Mouse (Mus musculus): ENCODE results near the gene Ehd1. TPM values are rescaled to one million over a fixed set of nuclear protein-coding genes. Genes with fewer than 3 reads are reported as not detected.
"Not testable (repeated sequence)": the region's sequence is repeated elsewhere in the genome, so short reads cannot be mapped to it uniquely, and the experiment has no call there.

Ehd1 gene
- total RNA-seq, 2 experiments from 2014 or later: 80.2 to 82.3 TPM

DNA sequence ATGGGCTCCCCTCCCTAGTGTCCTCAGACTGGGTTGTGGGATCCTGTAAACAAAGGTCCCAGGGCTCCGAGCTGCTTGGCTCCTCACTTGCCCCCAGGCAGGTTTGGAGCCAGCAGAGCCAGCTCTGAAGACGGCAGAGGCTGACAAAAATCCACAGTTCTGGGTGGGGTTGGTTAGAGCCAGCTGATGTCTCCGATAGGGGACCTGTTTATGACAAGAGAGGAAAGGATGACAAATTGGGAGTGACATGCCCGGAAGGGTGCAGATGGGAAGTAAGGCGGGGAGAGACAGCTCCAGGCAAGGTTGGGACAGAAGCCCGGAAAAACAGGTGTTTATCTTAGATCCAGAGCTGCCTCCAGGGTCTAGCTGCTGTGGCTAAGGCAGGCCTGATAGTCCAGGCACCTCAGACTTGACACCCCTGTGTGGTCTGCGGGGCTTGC, 23.9 kb downstream of the Ehd1 start:
- Histone ChIP-seq H3K27ac (peak overlapping the region; percentile 83), H3K4me3 (no peak overlapping the region)
- DNase-seq (ENCODE audit: low spot score in 2 of 2): no peak
- TF ChIP-seq CTCF (conservative IDR thresholded peaks at IDR 0.05): no peak

DNA sequence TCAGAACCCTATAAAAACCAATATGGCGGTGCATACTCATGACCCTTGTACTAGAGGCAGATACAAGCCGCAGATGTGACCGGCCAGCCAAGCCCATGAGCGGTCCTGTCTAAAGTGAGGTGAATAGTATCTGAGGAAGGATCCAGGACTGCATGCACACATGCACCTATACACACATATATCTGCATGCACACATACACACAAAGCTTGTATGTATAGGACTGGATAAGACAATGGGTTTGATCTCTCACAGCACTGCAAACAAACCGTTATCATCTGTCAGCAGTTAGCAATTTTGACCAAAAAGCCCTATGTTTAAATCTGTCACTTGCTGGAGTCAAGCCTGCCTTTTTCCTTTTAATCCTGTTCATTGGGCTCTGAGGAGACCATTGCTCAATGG, 25.6 kb downstream of the Ehd1 start:
- Histone ChIP-seq H3K27ac (peak overlapping the region; percentile 86), H3K4me3 (no peak overlapping the region)
- DNase-seq (ENCODE audit: low spot score in 2 of 2): no peak
- no peak for TF ChIP-seq CTCF (conservative IDR thresholded peaks at IDR 0.05)

DNA sequence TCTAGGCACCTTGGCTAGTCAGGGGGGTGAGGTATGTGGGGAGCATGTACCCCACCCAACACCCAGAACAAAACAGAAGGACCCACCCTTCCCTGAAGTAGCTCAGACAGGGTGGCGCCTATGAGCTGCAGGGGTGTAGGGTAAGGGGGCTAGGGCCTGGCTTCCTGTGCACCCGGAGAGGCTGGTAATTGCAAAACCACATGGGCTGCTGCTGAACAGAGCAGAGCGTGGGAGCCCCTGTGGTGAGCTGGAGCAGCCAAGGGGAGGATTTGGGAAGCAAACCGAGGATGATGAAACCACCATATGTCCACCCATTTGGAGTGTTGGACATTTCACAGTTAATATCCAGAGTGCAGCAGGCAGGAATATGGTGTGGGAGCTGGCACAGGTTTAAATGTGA, 26.0 kb downstream of the Ehd1 start:
- H3K27ac ChIP-seq: peak overlapping the region; percentile 86
- H3K4me3 ChIP-seq: no peak overlapping the region
- DNase-seq (ENCODE audit: low spot score in 2 of 2): peak; percentile 67 to 75
- TF ChIP-seq CTCF (conservative IDR thresholded peaks at IDR 0.05): no peak

DNA sequence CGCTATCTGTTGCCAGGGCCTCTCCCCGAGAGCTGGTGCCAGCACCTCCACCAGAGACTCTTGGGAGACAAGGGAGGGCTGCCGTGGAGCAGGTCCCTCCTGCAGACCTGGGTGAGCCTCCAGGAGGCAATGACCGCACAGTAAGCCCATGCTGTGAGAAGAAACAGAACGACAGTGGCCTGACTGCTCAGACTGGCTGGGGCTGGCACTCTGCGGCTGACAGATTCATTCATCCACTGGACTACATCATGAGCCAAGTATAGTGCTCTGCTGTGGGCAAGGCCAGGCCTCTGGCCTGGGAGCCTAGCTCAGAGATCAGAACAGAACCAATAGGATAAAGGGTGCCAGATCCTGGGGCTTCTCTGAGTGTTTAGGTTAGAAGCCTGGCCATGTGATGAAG, 27.3 kb downstream of the Ehd1 start:
- peak overlapping the region; percentile 86 for H3K27ac ChIP-seq
- no peak for TF ChIP-seq CTCF (conservative IDR thresholded peaks at IDR 0.05)
- H3K4me3 ChIP-seq: no peak overlapping the region
- no peak for DNase-seq (ENCODE audit: low spot score in 2 of 2)

DNA sequence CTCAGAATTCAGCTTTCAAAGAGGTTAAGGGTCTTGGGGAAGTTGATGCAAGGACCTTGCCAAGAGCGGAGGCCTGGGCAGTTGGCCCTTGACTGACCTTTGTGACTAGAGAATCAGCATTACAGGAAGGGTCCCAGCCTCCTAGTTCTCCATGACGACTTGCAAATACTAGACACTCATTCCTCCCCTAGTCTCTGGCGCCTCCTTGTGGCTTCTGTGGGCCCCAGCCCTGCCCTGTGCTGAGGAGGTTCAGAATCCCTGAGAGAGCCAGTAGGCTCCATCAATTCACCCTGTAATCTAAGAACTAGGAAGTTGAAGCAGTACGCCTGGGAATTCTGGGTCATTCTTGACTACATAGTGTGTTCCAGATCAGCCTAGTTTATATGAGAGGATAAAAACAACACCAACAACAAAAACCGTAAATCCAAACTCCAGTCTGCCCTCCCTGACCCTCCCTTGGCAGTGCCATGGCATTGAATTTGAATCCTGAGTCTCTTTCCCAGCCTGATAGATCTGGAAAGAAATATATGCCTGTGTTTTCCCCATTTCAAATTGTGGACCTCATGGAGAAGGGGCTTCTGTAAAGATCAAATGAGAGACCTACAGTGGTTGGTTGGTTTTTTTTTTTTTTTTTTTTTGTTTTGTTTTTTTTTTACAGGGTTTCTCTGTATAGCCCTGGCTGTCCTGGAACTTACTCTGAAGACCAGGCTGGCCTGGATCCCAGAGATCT, 28.4 kb downstream of the Ehd1 start:
- Histone ChIP-seq H3K27ac (peak overlapping the region; percentile 86), H3K4me3 (no peak overlapping the region)
- peak; percentile 99 for TF ChIP-seq CTCF (conservative IDR thresholded peaks at IDR 0.05)
- peak; percentile 86 to 93 for DNase-seq (ENCODE audit: low spot score in 2 of 2)

DNA sequence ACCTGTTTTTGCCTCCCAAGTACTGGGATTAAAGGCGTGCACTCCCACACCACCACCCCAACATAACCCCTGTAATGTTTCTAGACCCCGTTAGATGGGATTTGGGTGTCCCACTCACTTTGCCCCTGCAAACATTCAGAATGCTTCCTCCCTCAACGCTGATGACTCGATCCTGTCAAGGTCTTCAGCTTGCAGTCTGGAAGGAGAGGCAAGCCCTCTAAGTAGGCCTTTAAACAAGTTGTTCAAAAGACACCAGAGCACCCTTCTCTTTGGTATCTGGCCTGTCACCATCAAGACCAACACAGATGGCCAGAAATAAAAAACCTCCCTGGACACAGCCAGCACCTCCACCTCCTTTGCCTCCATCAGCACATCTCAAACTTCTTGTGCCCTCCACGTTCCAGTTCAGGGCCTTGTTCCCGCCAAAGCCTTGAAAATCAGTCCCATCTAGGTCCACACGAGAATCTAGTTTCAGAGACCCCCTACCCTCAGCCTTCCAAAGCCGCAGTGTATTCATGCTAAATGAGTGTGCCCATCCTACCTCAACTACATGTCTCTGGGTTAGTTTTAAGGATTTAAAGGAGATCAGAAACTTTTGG, 29.1 kb downstream of the Ehd1 start:
- DNase-seq (ENCODE audit: low spot score in 2 of 2): no peak
- Histone ChIP-seq H3K4me3 (peak overlapping the region; percentile 60; the same call in 1 of the 2 replicates), H3K27ac (peak overlapping the region; percentile 77; the same call in 1 of the 2 replicates)
- TF ChIP-seq CTCF (conservative IDR thresholded peaks at IDR 0.05): no peak

DNA sequence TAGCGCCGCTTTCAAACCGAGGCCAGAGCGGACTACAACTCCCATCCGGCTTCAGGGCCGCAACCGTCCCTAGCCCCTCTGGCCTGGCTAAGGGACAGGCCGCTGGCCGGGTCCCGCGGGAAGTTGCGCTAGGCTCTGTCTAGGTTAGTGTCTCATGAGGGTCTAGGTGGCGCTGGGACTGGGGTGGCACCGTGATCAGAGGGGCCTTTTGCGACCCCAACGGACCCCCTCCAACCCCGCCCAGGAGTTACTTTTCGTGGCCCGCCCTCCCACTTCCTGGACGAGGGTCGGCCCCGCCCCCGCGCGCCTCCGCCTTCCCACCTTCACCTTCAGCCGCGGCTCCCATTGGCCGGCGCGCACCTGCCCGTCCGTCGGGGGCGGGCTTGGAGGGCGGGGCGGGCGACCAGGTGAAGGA, 29.6 kb downstream of the Ehd1 start, which contains the start of gene Cdc42bpg:
Cdc42bpg (plus strand) TSS at position 320 of the 415 bp plus-strand sequence.
- Histone ChIP-seq H3K4me3 (peak within 1 kb of the TSS; percentile 60), H3K27ac (peak within 1 kb of the TSS; percentile 77)
- no peak for TF ChIP-seq CTCF (conservative IDR thresholded peaks at IDR 0.05)
- no peak for DNase-seq (ENCODE audit: low spot score in 2 of 2)

DNA sequence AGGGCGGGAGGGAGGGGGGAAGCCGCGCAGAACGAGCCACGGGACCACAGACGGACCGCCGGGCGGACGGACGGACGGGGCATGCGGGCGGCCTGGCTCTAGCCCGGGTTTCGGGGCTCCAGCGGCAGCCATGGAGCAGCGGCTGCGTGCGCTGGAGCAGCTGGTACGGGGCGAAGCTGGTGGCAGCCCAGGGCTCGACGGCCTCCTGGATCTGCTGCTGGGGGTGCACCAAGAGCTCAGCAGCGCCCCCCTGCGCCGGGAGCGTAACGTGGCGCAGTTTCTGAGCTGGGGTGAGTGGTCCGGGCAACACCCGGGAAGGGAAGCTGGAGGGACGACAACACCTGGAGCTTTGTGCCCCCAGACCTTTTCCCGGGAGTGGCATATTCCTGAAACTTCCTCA, 30.1 kb downstream of the Ehd1 start:
- DNase-seq (ENCODE audit: low spot score in 2 of 2): peak in 1 of 2 experiments; percentile 67
- Histone ChIP-seq H3K4me3 (peak overlapping the region; percentile 60), H3K27ac (peak overlapping the region; percentile 77; the same call in 1 of the 2 replicates)
- peak; percentile 86 for TF ChIP-seq CTCF (conservative IDR thresholded peaks at IDR 0.05)

DNA sequence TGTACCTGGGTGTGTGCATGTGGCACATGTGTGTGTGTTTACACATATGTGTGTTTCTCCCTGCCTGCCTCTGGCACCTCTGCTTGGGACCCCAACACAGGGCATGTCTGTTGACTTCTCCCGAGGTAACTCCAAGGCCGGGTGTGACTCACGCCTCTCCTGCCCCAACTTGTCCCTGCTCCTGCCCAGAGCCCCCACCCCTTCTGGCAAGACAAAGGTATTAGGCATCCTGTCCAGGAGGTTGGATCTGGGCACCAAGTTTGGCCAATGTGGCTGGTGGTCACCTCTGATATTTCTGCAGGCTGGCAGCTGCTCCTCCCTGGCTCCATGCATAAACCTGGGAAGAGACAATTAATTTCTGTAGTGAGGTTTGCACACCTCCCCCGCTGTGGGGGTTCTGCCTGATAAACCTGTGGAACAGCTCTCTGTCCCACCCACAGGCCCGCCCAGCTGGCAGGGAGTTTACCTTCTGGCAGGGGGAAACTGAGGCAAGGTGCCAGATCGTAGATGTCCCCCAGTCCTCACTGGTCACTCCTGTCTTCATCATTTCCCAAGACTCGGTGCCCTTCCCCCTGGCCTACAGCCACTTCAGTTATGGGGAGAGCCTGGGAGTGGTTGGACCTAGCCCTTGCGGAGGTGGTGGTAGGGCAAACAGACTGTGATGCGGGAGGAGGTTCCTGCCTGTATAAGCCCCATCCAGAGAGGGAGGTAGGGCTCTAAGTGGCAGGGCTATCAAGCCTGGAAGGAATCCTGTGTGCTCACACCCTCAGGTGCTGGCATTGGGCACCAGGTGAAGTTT, 31.4 kb downstream of the Ehd1 start:
- no peak for DNase-seq (ENCODE audit: low spot score in 2 of 2)
- Histone ChIP-seq H3K4me3 (no peak overlapping the region), H3K27ac (peak overlapping the region; percentile 36; the same call in 1 of the 2 replicates)
- TF ChIP-seq CTCF (conservative IDR thresholded peaks at IDR 0.05): no peak

DNA sequence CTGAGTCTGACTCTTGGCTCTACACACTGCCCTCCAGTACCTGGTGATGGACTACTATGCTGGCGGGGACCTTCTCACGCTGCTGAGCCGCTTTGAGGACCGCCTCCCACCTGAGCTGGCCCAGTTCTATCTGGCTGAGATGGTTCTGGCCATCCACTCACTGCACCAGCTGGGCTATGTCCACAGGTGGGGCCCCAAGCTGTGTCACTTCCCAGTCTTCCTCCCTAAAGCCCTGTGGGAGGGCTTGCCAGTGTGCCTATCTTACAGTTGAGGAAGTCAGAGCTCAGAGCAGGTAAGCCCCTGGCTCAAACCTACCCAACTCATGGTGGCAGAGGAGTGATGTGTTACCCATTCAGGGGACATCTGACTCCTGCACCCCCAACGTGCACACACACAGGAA, 33.7 kb downstream of the Ehd1 start:
- Histone ChIP-seq H3K4me3 (no peak overlapping the region), H3K27ac (no peak overlapping the region)
- no peak for TF ChIP-seq CTCF (conservative IDR thresholded peaks at IDR 0.05)
- no peak for DNase-seq (ENCODE audit: low spot score in 2 of 2)

DNA sequence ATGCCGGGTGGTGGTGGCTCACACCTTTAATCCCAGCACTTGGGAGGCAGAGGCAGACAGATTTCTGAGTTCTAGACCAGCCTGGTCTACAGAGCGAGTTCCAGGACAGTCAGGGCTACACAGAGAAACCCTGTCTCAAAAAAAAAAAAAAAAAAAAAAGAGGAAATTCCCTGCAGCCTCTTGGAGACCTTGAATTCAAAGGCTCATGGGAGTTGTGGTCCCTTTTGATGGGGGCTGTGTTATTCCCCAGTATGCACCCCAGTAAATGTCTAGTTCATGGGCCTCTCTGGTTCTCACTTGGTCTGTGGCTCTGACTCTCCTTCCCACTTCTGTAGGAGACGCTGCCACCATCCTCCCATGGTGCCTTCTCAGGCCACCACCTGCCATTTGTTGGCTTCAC, 35.3 kb downstream of the Ehd1 start:
- H3K4me3 ChIP-seq; H3K27ac ChIP-seq; DNase-seq (ENCODE audit: low spot score in 2 of 2): not testable (repeated sequence)

DNA sequence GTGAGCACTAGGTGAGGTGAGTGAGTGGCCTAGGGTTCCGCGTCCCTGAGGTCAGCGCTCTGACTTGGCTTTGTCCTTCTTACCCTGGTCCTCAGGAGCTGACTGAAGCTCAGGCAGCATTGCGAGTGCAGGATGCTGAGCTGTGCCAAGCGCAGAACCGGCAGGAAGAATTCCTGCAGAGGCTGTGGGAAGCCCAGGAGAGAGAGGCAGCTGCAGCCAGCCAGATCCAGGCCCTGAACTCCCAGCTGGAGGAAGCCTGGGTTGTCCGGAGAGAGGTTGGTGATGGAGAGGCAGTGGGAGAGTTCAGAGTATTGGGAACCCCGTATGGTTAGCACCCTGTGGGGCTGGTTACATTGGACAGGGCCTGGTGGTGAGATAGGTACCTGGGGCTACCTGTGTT, 37.3 kb downstream of the Ehd1 start:
- Histone ChIP-seq H3K27ac (no peak overlapping the region), H3K4me3 (no peak overlapping the region)
- no peak for TF ChIP-seq CTCF (conservative IDR thresholded peaks at IDR 0.05)
- no peak for DNase-seq (ENCODE audit: low spot score in 2 of 2)

DNA sequence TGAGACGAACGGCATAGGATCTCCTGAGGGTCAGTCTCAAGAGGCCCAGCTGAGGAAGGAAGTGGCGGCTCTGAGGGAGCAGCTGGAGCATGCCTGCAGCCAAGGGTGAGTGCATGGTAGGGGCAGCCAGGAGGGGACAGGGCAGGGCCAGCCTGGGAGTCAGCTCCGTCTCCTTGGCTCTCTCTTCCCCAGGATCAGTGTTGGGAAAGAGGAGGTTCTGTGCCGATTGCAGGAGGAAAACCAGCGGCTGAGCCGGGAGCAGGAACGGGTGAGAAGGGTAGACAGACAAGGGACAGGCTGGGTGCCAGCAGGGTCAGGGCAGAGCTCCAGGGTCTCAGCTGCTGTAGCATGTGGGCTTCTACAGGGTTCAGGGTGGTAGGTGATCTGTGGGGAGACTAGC, 38.0 kb downstream of the Ehd1 start:
- TF ChIP-seq CTCF (conservative IDR thresholded peaks at IDR 0.05): no peak
- no peak for DNase-seq (ENCODE audit: low spot score in 2 of 2)
- Histone ChIP-seq H3K27ac (no peak overlapping the region), H3K4me3 (no peak overlapping the region)

Measured in layer of hippocampus, adult 2 months (tissue).